Mouse (Mus musculus) kidney, embryonic 15.5 days (tissue): ENCODE data around the gene Grik4. TPM values are rescaled to one million over a fixed set of nuclear protein-coding genes. Genes with fewer than 3 reads are reported as not detected.
"Not testable (repeated sequence)": the region's sequence is repeated elsewhere in the genome, so short reads cannot be mapped to it uniquely, and the experiment has no call there.

Experiments
- ATAC-seq: fragments of 200-750 bp; cut with Nextera tagmentation; replicated peaks from 2 replicates; pipeline ENCODE4 v1.8.0; 2017; ENCODE audit warnings: moderate TSS enrichment; ENCODE audit not compliant: low FRiP score
- H3K27ac ChIP-seq: fragments of 300-500 bp; sonication (generic); 2 replicates; pipeline ENCODE4 v1.5.1; 2015; ENCODE audit warnings: mild to moderate bottlenecking, inconsistent platforms
- H3K27me3 ChIP-seq: fragments of 300-500 bp; sonication (generic); 2 replicates; pipeline ENCODE4 v1.6.1; 2015; ENCODE audit warnings: inconsistent platforms
- H3K36me3 ChIP-seq: fragments of 300-500 bp; sonication (generic); 2 replicates; pipeline ENCODE4 v1.6.1; 2015; ENCODE audit warnings: inconsistent platforms
- H3K4me1 ChIP-seq: fragments of 300-500 bp; sonication (generic); 2 replicates; pipeline ENCODE4 v1.6.1; 2015; ENCODE audit warnings: inconsistent platforms
- H3K4me2 ChIP-seq: fragments of 300-500 bp; sonication (generic); 2 replicates; pipeline ENCODE4 v1.6.1; 2015; ENCODE audit warnings: moderate library complexity, mild to moderate bottlenecking, inconsistent platforms
- H3K4me3 ChIP-seq: fragments of 300-500 bp; sonication (generic); replicated peaks from 2 replicates; pipeline ENCODE4 v1.5.1; 2015; ENCODE audit warnings: mild to moderate bottlenecking, inconsistent platforms
- H3K9ac ChIP-seq: fragments of 300-500 bp; sonication (generic); 2 replicates; pipeline ENCODE4 v1.6.1; 2015; ENCODE audit warnings: mild to moderate bottlenecking, inconsistent platforms
- H3K9me3 ChIP-seq: fragments of 300-500 bp; sonication (generic); replicated peaks from 2 replicates; pipeline ENCODE4 v1.6.1; 2016; ENCODE audit warnings: inconsistent platforms
- WGBS: fragments of 180-500 bp; shearing (Covaris S2); methylation state at CpG from one replicate; pipeline ENCODE4 v1.1.7; 2015; ENCODE audit warnings: mixed read lengths; 5-methylcytosine and 5-hydroxymethylcytosine counted together
- polyA plus RNA-seq: library from polyadenylated mRNA; unstranded; fragments of >200 nt; fragmentation: Nextera tagmentation; extraction: Ambion mirVana; gene quantifications from 2 replicates; pipeline ENCODE4 v1.2.1, GENCODE M21; 2015

The Grik4 gene
- 3.5 and 4.0 TPM in 2 replicates for polyA plus RNA-seq

DNA sequence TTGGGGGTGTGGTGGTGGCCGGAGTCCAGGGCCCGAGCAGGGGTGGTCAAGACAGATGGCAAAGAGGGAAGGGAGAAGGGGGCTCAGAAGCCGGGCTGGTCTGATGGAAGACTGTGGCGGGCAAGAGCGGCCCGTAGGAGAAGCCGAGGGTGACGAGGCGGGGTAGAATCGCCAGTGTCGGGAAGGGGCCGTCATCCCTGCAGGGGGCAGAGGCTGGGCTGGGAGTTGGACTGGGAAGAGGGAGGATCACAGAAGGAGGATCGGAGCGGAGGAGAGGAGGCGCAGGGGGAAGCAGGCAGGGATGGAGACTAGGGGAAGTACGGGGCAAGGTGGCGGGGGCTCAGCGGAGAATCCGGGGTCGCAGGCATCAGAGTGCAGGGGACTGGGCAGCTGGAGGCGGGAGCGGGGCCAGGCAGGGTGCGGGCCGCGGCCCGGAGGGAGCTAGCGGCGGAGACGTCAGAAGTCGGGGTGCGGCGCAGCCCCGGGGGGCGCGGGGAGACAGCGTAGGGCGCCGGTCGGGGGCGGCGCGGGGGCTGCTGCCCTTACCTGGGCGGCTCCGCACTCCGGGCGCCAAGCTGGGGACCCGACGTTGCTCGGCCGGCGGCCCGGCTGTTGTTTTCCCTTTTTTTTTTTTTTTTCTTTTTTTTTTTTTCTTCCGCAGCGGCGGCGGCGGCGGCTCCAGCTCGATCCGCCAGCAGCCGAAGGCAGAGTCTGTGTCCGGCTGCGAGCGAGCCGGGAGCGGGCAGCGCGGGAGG lies at the start of gene Grik4:
Grik4 (minus strand) TSS at position 713 of the 755 bp plus-strand sequence.
- ATAC-seq = peak; percentile 53
- Histone ChIP-seq H3K27me3 (peaks cover 19% of the 10 kb centered on the region), H3K4me1 (peaks cover 24% of the 10 kb centered on the region), H3K4me2 (peak within 1 kb of the TSS; percentile 100), H3K4me3 (peak within 1 kb of the TSS; percentile 83), H3K9me3 (no peaks in the 10 kb centered on the region), H3K9ac (peak within 1 kb of the TSS; percentile 89), H3K27ac (peak within 1 kb of the TSS; percentile 67), H3K36me3 (no peaks in the 10 kb centered on the region)
- 2% methylated on average over 56 of the region's 68 CpGs for WGBS

DNA sequence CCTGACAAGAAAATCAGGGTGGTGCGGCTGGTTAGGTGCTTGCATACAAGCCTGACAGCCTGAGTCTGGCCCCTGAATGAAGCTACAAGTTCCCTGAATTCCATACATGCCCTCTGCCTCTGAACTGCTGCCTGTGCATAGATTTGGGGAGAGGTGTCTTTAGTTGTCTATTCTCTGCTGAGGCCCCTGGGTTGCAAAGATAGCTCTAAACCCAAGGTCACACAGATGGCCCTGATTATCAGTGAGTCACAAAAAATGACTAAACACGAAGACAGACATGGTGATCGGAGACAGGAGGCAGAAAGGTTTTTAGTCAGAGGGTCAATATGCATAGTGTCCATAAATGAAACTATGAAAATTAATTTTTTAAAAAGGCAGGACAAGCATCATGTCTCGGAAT lies 49.4 kb upstream of the Grik4 start:
- no peak for ATAC-seq
- no peaks in the 10 kb centered on the region for H3K4me1 ChIP-seq
- peaks cover 86% of the 10 kb centered on the region for H3K36me3 ChIP-seq
- H3K9ac ChIP-seq = no peak overlapping the region
- no peak overlapping the region for H3K4me2 ChIP-seq
- no peaks in the 10 kb centered on the region for H3K9me3 ChIP-seq
- H3K4me3 ChIP-seq = no peak overlapping the region
- H3K27ac ChIP-seq = no peak overlapping the region
- H3K27me3 ChIP-seq = no peaks in the 10 kb centered on the region
- WGBS = 95% methylated on average over 4 of the region's 4 CpGs

DNA sequence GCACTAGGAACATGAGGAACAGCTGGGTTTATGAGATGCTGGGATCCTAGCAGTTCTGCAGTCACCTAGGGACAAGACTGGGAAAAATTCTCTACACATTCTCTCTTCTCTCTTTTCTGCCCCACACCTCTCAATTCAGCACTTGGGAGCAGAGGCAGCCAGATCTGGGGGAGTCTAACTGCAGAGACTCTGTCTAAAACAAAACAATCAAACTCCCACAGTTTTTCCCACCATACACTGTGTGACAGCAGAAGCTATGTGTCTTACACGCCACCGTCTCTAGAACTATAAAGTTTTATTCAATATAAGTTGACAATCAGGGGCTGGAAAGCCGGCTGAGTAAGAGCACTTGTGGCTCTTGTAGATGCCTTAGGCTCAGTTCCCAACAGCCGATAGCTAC lies 43.7 kb upstream of the Grik4 start:
- no peak for ATAC-seq
- no peaks in the 10 kb centered on the region for H3K4me1 ChIP-seq
- H3K27me3 ChIP-seq = no peaks in the 10 kb centered on the region
- H3K27ac ChIP-seq = no peak overlapping the region
- 65% methylated on average over 4 of the region's 4 CpGs for WGBS
- no peaks in the 10 kb centered on the region for H3K9me3 ChIP-seq
- no peak overlapping the region for H3K9ac ChIP-seq
- H3K4me2 ChIP-seq = no peak overlapping the region
- H3K4me3 ChIP-seq = no peak overlapping the region
- H3K36me3 ChIP-seq = peaks cover 85% of the 10 kb centered on the region

GRCm38 (mm10) chr9:42968894-42969521 lies 24.7 kb upstream of the Grik4 start:
- H3K4me3 ChIP-seq = no peak overlapping the region
- H3K9me3 ChIP-seq = no peaks in the 10 kb centered on the region
- no peak overlapping the region for H3K4me2 ChIP-seq
- whole genome bisulfite sequencing = 68% methylated on average over 11 of the region's 11 CpGs
- peaks cover 80% of the 10 kb centered on the region for H3K36me3 ChIP-seq
- H3K9ac ChIP-seq = no peak overlapping the region
- H3K27me3 ChIP-seq = no peaks in the 10 kb centered on the region
- H3K27ac ChIP-seq = no peak overlapping the region
- ATAC-seq = no peak
- H3K4me1 ChIP-seq = no peaks in the 10 kb centered on the region

GRCm38 (mm10) chr9:42967731-42968130 lies 23.4 kb upstream of the Grik4 start:
- H3K36me3 ChIP-seq = peaks cover 68% of the 10 kb centered on the region
- no peaks in the 10 kb centered on the region for H3K4me1 ChIP-seq
- no peak for ATAC-seq
- no peaks in the 10 kb centered on the region for H3K9me3 ChIP-seq
- H3K27me3 ChIP-seq = no peaks in the 10 kb centered on the region
- H3K4me3 ChIP-seq = no peak overlapping the region
- no peak overlapping the region for H3K27ac ChIP-seq
- H3K4me2 ChIP-seq = no peak overlapping the region
- WGBS = 84% methylated on average over 9 of the region's 9 CpGs
- H3K9ac ChIP-seq = no peak overlapping the region

DNA sequence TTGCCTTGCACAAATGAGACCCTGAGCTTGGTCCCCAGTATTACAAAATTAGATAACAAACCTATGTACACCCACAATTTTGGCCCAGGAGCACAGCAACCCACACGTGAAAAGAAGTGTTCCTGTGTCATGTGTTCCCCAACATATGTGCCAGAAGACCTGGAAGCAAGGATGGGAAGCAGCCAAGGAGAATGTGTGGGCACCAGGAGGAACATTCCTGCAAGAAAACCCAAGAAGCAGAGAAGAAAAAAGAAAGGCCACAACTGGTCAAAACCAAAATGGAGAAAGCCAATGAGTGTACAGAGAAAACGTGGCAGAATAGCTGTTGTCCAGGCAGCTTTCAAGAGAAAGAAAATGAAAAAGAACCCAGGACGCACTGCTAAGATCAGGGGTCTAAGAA lies 20.5 kb upstream of the Grik4 start:
- not testable (repeated sequence) for H3K4me3 ChIP-seq, ATAC-seq, H3K27me3 ChIP-seq, H3K27ac ChIP-seq, H3K4me2 ChIP-seq, H3K4me1 ChIP-seq, H3K9ac ChIP-seq, H3K9me3 ChIP-seq
- WGBS = 91% methylated on average over 3 of the region's 3 CpGs
- H3K36me3 ChIP-seq = peaks cover 38% of the 10 kb centered on the region

GRCm38 (mm10) chr9:42964366-42964765 lies 20.1 kb upstream of the Grik4 start:
- WGBS = 68% methylated on average over 12 of the region's 12 CpGs
- no peaks in the 10 kb centered on the region for H3K4me1 ChIP-seq
- no peak overlapping the region for H3K4me3 ChIP-seq
- no peak overlapping the region for H3K9ac ChIP-seq
- H3K27ac ChIP-seq = no peak overlapping the region
- H3K36me3 ChIP-seq = peaks cover 34% of the 10 kb centered on the region
- no peak overlapping the region for H3K4me2 ChIP-seq
- H3K27me3 ChIP-seq = no peaks in the 10 kb centered on the region
- no peaks in the 10 kb centered on the region for H3K9me3 ChIP-seq
- ATAC-seq = no peak

DNA sequence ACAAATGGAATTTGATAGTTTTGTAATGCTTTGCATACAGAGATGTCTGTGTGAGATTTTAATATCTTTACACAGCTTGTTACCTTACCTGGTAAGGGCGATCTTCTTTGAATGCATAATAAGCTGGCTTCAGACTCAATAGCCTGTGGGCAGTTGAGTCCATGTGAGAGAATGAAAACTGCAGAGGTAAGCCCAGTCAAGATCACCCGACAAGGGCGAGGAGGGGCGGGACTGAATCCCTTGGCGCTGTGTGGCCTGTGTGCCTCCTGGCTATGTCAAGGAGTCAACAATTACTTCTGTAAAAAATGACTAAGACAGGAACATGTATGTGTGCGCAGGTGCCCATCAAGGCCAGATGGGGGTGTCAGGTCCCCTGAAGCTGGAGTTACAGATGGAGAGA lies 18.2 kb upstream of the Grik4 start:
- H3K9me3 ChIP-seq = no peaks in the 10 kb centered on the region
- H3K27ac ChIP-seq = no peak overlapping the region
- H3K4me3 ChIP-seq = no peak overlapping the region
- 87% methylated on average over 6 of the region's 6 CpGs for WGBS
- H3K9ac ChIP-seq = no peak overlapping the region
- peaks cover 17% of the 10 kb centered on the region for H3K36me3 ChIP-seq
- H3K4me1 ChIP-seq = no peaks in the 10 kb centered on the region
- H3K4me2 ChIP-seq = no peak overlapping the region
- ATAC-seq = no peak
- no peaks in the 10 kb centered on the region for H3K27me3 ChIP-seq

DNA sequence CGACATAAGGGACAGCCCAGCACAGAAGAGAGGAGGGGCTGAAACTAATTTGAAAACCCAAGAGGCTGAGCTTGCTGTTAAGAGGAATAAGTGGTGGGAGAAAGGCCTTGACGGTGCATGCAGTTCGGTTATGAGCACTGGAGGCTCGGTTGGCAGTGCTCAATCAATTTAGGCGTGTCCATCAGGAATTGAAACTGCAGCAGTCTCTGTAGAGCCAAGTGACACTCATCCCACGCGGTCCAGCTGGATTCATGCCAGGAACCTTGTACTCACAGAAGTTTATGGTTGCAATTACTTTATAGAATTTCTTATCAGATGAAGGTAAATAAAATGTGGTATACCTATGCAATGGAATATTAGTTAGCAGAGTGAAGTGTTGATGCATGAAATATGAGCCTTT lies 14.1 kb upstream of the Grik4 start:
- no peak overlapping the region for H3K4me2 ChIP-seq
- H3K36me3 ChIP-seq = no peaks in the 10 kb centered on the region
- 68% methylated on average over 7 of the region's 7 CpGs for WGBS
- no peak overlapping the region for H3K4me3 ChIP-seq
- no peaks in the 10 kb centered on the region; the same call in 1 of the 2 replicates for H3K27me3 ChIP-seq
- peaks cover 6% of the 10 kb centered on the region; the same call in 1 of the 2 replicates for H3K4me1 ChIP-seq
- no peak overlapping the region for H3K27ac ChIP-seq
- no peaks in the 10 kb centered on the region for H3K9me3 ChIP-seq
- no peak for ATAC-seq
- no peak overlapping the region for H3K9ac ChIP-seq

GRCm38 (mm10) chr9:42948381-42948780 lies 4.1 kb upstream of the Grik4 start:
- Histone ChIP-seq H3K27me3 (peaks cover 14% of the 10 kb centered on the region), H3K4me3 (no peak overlapping the region), H3K36me3 (no peaks in the 10 kb centered on the region), H3K9ac (no peak overlapping the region), H3K27ac (no peak overlapping the region), H3K4me2 (no peak overlapping the region), H3K4me1 (peaks cover 6% of the 10 kb centered on the region), H3K9me3 (no peaks in the 10 kb centered on the region)
- 75% methylated on average over 1 of the region's 1 CpGs for WGBS
- no peak for ATAC-seq

DNA sequence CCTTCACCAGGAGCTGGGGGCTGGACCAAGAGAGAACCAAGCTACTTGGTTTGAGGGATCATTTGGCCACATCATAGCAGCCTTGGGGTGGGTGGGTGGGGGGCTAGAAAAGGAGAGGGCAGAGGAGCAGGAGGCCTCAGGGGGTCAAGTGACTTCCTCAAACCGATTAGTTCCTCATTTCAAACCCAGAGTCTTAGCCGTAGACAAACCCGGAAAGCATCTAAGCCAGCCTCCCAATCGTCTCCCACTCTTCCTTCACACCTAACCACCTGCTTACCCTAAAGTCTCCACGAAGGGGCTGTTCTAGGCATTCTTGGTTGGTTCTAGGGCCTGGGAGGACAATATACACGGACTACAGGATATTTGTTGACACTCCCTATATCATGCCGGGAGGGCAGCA lies 881 bp upstream of the Grik4 start:
- Histone ChIP-seq H3K4me2 (peak overlapping the region; percentile 100; the same call in 1 of the 2 replicates), H3K27ac (no peak overlapping the region), H3K4me3 (no peak overlapping the region), H3K27me3 (peaks cover 19% of the 10 kb centered on the region), H3K36me3 (no peaks in the 10 kb centered on the region), H3K4me1 (peaks cover 23% of the 10 kb centered on the region), H3K9ac (no peak overlapping the region), H3K9me3 (no peaks in the 10 kb centered on the region)
- ATAC-seq = no peak
- 65% methylated on average over 7 of the region's 7 CpGs for WGBS

GRCm38 (mm10) chr9:42944536-42945006 lies 278 bp upstream of the Grik4 start:
- H3K4me2 ChIP-seq = peak overlapping the region; percentile 100
- H3K36me3 ChIP-seq = no peaks in the 10 kb centered on the region
- peaks cover 19% of the 10 kb centered on the region for H3K27me3 ChIP-seq
- H3K9ac ChIP-seq = peak overlapping the region; percentile 89
- no peaks in the 10 kb centered on the region for H3K9me3 ChIP-seq
- H3K4me3 ChIP-seq = peak overlapping the region; percentile 83
- peak overlapping the region; percentile 67; the same call in 1 of the 2 replicates for H3K27ac ChIP-seq
- peak; percentile 90 for ATAC-seq
- peaks cover 23% of the 10 kb centered on the region for H3K4me1 ChIP-seq
- WGBS = 1% methylated on average over 52 of the region's 52 CpGs
